Mouse (Mus musculus) heart, postnatal 14 days (tissue): ENCODE results near the gene Nmur1. TPM values are rescaled to one million over a fixed set of nuclear protein-coding genes. Genes with fewer than 3 reads are reported as not detected.

ENCODE experiments used
- DNase-seq, 2 experiments: peaks; one replicate each; pipeline ENCODE4 v3.0.0; 2021 to 2022
- intact Hi-C: fragments of 180-260 bp; cut with DNase I; formaldehyde crosslinking; loops from one replicate; pipeline ENCODE4 v1.15.1; 2025
- long read RNA-seq, 2 experiments: library from polyadenylated mRNA; stranded (forward); transcript quantifications; one replicate each; pipeline ENCODE4 v2.0.0; 2021
- total RNA-seq, 2 experiments: library from RNA; stranded (reverse); gene quantifications; 2 replicates each; pipeline ENCODE4 v1.2.3; 2021

Nmur1 gene
- total RNA-seq = not detected
- long read RNA-seq, experiment 1 = 0 reads
- long read RNA-seq, experiment 2 = 0 reads

- intact Hi-C loops = loop anchor here (5.0 kb wide), 1 partner anchor 39 kb away; no protein-coding TSS in a partner anchor
- DNase-seq = no peak
Observed at GRCm38 (mm10) chr1:86426128-86426527, at the start of gene Nmur1, which contains the start of gene Tex44. Nmur1 (minus strand) TSS chr1:86426228. Tex44 (plus strand) TSS chr1:86426329.

DNA sequence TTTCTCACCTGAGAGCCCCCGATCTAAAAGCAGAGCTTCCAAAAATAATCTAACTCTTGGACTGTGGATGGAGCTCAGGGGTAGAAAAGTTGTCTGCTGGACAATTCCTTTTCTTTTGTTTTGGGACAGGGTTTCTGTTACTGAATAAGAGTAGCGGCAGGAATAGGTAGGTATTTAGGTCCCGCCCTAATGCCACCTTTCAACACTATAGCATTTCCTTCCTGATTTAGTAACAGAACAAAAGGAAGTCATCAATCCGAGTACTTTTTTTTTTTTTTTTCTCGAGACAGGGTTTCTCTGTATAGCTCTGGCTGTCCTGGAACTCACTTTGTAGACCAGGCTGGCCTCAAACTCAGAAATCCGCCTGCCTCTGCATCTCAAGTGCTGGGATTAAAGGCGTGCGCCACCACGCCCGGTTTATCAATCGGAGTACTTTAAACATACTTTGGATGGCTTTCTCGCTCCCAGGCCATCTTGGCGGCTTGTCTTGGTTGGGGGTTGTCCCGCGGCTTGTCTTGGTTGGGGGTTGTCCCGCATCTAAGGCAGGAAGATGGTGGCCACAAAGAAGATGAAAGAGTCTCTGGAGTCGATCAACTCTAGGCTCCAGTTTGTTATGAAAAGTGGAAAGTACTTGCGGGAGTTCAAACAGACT lies 47.2 kb upstream of the Nmur1 start:
- DNase-seq = no peak
- intact Hi-C loops = loop anchor here (2.0 to 5.0 kb wide), 2 partner anchors 28 to 54 kb away; partner anchors contain the start of gene Ptma

DNA sequence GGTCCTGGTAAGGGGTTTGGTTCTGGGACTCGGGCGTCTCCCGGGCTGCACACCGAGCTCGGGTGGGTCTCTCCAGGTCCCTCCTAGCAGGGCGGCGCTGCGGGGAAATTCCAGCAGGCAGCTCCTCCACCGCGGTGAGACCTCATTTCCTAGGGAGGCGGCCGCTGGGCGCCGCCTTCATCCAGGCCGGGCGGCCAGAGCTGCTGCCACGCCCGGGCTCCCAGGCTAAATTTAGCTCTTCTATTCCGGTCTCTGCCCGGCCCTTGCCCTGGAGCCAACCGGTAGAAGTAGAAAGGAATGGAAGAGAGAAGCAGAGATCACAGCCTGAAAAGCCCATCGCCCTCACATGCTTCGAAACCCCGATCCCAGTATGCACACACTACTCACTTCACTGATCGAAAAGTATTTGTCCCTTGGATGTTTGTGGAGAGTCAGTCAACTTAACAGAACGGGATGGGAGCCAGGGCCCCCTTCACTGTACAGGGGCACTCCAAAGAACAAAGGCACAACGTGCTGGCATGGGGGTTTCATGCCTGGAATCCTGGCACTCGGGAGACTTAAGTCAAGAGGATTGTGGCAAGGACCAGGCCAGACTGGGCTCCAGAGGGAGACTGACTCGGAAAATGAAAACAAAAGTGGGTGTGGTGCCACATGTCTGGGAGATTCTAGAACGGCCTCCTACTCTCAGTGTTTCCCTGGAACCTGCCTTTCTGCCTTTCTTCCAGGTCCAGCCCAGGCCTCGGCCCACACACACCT lies 46.3 kb upstream of the Nmur1 start:
- intact Hi-C loops = loop anchor here (1.0 to 5.0 kb wide), 3 partner anchors 15 to 55 kb away; partner anchors contain the start of gene Ptma

DNA sequence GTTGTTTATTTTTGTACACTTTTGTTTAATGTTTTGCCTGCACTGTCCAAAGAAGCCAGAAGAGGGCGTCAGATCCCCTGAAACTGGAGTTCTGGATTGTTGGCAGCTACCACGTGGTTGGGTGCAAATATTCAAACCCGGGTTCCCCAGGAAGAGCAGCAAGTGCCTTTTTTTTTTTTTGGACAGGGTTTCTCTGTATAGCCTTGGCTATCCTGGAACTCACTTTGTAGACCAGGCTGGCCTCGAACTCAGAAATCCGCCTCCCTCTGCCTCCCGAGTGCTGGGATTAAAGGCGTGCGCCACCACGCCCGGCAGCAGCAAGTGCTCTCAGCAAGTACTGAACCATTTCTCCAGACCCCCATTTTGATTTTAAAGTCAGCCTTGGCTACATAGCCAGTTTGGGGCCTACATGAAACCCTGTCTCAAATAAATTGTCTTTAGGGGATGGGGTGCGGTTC lies 45.5 kb upstream of the Nmur1 start:
- peak; percentile 38 to 64 for DNase-seq
- intact Hi-C loops = loop anchor here (5.0 kb wide), 1 partner anchor 56 kb away; the partner anchor contains the start of gene Ptma

More for the DNA sequence above, 46.3 kb upstream of the Nmur1 start:
- peak; percentile 87 to 88 for DNase-seq

GRCm38 (mm10) chr1:86470519-86471181 lies 44.6 kb upstream of the Nmur1 start:
- intact Hi-C loops = loop anchor here (5.0 kb wide), 1 partner anchor 57 kb away; the partner anchor contains the start of gene Ptma
- DNase-seq = peak; percentile 84 to 87

GRCm38 (mm10) chr1:86469876-86470275 lies 43.8 kb upstream of the Nmur1 start:
- intact Hi-C loops = loop anchor here (1.0 to 5.0 kb wide), 2 partner anchors 26 to 57 kb away; partner anchors contain the start of gene Ptma
- DNase-seq = no peak

DNA sequence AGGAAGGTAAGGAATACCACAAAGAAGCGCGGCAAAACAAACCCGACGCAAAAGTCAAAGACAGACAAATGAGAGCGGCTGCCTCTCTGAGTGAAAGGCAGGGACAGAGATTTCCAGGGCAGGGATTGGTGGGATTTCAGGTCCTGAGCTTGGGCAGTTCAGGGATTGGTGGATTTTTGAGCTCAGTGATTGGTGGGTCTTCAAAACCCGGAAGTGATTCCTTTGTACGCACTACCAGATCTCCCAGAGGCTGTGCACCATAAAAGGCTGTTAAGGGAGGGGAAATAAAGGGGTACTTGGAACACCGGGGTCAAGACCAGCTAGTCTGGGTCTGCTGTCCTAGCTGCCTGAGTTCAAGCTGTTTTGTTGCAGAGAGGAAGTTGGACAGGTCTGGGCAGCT lies 41.4 kb upstream of the Nmur1 start:
- intact Hi-C loops = no loop called here
- no peak for DNase-seq

GRCm38 (mm10) chr1:86464875-86465224 lies 38.8 kb upstream of the Nmur1 start:
- intact Hi-C loops = no loop called here
- no peak for DNase-seq

DNA sequence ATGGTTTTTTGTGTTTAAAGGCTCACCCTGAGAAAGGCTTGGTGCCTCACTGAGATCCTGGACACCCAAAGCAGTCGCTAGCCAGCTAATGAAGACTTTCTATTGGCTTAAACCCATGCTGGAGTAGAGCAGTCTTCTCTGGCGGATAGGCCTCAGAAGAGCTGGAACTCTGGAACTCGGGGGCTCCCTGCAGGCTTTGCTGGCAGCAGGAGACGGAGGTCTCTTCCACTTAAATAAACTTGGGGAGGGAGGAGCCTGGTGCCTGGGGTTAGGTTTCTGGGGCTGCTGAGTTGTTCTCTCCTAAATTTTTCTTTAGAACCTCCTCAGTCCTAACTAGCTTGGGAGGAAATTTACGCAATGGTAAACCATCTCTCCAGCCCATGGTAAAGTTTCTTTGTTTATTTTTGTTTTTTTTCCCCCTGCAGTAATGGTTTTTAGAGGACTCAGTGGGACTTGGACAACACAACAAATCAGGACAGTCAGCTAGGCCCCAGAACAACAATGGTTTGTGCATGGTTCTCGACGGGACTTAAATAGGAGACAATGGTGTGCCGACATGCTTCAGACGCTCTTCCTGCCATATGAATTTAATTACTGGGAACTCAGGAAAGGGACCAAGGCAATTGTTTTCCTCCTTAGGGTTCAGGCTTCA lies 38.3 kb upstream of the Nmur1 start:
- no peak for DNase-seq
- intact Hi-C loops = no loop called here

- no peak for DNase-seq
Observed at GRCm38 (mm10) chr1:86459371-86459770, 33.3 kb upstream of the Nmur1 start.

GRCm38 (mm10) chr1:86456892-86457581 lies 31.0 kb upstream of the Nmur1 start:
- no peak for DNase-seq
- intact Hi-C loops = no loop called here

More at GRCm38 (mm10) chr1:86459371-86459770, 33.3 kb upstream of the Nmur1 start:
- intact Hi-C loops = no loop called here

- no peak for DNase-seq
- intact Hi-C loops = no loop called here
Observed at GRCm38 (mm10) chr1:86452713-86453112, 26.7 kb upstream of the Nmur1 start.

DNA sequence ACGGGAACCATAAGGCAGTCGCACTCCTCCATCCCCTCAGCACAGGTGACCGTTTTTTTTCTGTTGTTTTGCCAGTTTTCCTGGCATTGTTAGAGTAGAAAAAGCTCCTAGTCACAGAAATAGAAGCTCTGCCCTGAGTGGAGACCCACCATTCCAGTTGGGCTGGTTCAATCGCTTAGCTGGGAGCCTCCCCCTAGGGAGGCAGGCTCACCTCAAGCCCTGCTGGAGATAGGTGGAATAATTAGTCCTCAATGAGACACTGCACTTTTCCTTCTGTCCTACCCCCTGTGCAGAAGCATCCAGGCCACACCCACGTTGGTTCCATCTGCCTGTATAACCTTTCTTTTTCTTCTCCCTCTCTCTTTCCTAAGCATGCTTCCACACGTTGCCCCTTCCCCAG lies 23.9 kb upstream of the Nmur1 start:
- no peak for DNase-seq
- intact Hi-C loops = no loop called here

DNA sequence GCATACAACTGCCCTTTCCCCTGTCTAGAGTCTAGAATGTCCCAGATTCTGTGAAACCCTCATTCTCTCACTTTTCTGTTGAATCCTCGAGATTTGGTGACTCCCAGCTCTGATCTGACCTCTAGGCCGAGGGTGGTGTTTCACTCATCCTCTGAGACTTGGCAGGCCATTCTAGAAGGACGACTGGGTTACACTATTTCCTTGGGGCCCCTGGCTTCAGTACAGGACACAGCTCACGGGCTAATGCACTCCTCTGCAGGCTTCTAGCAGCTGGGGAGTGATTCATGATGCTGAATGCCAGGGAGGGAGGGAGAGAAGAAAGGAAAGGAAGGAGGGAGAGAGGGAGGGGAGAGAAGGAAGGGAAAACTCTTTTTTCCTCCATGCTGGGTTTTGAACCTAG lies 22.2 kb upstream of the Nmur1 start:
- intact Hi-C loops = no loop called here
- DNase-seq = peak; percentile 44 to 59

DNA sequence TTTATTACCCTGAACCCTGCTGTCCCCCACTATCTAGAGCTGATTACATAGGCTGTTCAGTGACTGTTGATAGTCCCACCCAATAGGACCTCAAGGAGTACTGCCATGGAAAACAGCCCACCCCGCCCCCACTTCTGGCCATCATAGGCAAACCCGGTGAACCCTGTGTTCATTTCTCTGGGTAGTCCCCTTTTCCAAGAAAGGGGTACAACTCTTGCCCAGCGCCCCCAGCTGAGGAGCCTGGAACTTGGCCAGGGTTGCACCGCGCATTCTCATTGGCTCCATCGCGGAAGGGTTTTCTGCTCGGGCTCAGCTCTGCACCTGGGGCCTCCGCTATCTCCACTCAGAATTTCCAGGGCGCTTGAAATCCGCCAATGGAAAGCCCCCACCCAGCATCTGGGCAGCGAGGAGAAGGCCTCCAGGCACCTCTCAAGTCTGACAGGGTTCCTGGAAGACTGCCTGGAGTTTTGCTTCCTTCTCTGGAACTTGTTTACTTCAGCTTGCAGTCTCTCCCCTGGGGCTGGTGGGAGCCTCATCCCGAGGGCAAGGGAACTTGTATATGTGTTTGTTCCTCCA lies 21.7 kb upstream of the Nmur1 start:
- DNase-seq = peak; percentile 49 to 66
- intact Hi-C loops = no loop called here

DNA sequence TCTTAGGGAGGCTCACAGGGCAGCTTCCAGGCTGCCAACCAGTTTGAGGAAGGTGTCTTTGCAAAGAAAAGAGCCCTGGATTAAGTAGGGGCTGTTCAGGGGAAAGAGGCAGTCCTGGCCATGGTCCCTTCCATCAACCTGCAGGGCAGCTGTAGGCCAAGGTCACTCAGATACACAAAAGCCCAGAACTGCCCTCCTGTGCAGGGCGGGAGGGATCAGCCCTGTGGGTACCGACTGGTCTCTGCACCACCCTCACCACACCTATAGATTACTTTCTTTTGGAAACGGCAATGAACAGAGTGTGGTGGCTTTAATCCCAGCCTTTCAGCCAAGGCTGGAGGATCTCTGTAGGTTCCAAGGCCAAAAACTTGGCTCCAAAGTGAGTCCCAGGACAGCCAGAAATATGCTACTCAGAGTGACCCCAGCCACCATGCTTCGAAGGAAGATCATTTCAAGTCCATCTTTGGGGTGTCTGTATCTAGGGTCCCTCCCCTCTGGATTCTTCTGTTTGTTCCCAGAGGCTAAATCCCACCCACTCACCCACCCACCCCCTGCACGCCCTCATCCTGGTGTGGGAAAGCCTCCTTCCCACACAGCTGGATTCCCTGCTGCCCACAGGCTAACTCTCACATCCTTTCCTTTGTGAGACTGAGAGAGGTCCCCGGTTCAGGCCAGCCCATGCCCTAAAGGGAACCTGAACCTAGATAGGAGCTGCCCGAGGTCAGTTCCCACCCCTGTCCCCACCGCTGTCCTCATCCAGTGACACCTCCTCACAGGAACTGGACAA lies 17.6 kb upstream of the Nmur1 start:
- intact Hi-C loops = loop anchor here (1.0 kb wide), 1 partner anchor 26 kb away; no protein-coding TSS in a partner anchor
- DNase-seq = peak in 1 of 2 experiments; percentile 26

DNA sequence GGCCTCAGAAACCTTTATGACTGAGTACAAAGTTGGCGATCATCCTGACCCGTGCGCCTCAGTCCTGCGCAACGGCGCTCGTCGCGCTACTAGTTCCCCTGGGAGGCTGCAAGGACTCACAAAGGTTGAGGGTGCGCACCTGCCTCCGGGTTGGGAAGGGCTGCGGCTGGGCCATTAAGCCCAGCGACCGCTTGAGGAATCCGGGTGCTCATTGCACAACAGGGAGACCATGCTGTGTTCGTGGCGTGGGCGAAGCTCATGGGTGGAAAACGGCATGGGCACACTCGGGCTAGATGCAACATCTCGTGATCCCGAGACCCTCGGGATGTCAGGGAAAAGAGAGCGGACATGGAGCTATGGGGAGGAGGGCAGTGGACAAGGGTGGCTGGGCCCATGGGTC lies 16.8 kb upstream of the Nmur1 start:
- intact Hi-C loops = no loop called here
- DNase-seq = no peak
